Mouse (Mus musculus) hindbrain, embryonic 13.5 days (tissue): Measurements from ENCODE around the gene Tmem177. TPM values are rescaled to one million over a fixed set of nuclear protein-coding genes. Genes with fewer than 3 reads are reported as not detected.

Experiments used
- ATAC-seq: fragments of 200-750 bp; cut with Nextera tagmentation; 2 replicates; pipeline ENCODE4 v1.8.0; 2017; ENCODE audit warnings: moderate TSS enrichment; ENCODE audit not compliant: low FRiP score
- H3K27ac ChIP-seq: fragments of 300-500 bp; sonication (generic); 2 replicates; pipeline ENCODE4 v1.5.1; 2015; ENCODE audit warnings: inconsistent platforms, mild to moderate bottlenecking, moderate library complexity
- H3K27me3 ChIP-seq: fragments of 300-500 bp; sonication (generic); 2 replicates; pipeline ENCODE4 v1.6.1; 2015; ENCODE audit warnings: mild to moderate bottlenecking, inconsistent platforms
- H3K36me3 ChIP-seq: fragments of 300-500 bp; sonication (generic); 2 replicates; pipeline ENCODE4 v1.6.1; 2015; ENCODE audit warnings: mild to moderate bottlenecking, inconsistent platforms
- H3K4me1 ChIP-seq: fragments of 300-500 bp; sonication (generic); replicated peaks from 2 replicates; pipeline ENCODE4 v1.6.1; 2015; ENCODE audit warnings: inconsistent platforms
- H3K4me2 ChIP-seq: fragments of 300-500 bp; sonication (generic); 2 replicates; pipeline ENCODE4 v1.6.1; 2015; ENCODE audit warnings: inconsistent platforms, mild to moderate bottlenecking, moderate library complexity
- H3K4me3 ChIP-seq: fragments of 300-500 bp; sonication (generic); 2 replicates; pipeline ENCODE4 v1.5.1; 2015; ENCODE audit warnings: mild to moderate bottlenecking, inconsistent platforms
- H3K9ac ChIP-seq: fragments of 300-500 bp; sonication (generic); 2 replicates; pipeline ENCODE4 v1.6.1; 2015; ENCODE audit warnings: mild to moderate bottlenecking, inconsistent platforms
- H3K9me3 ChIP-seq: fragments of 300-500 bp; sonication (generic); 2 replicates; pipeline ENCODE4 v1.6.1; 2016; ENCODE audit warnings: inconsistent platforms
- WGBS: fragments of 180-500 bp; shearing (Covaris S2); methylation state at CpG from one replicate; pipeline ENCODE4 v1.1.7; 2015; 5-methylcytosine and 5-hydroxymethylcytosine counted together
- polyA plus RNA-seq: library from polyadenylated mRNA; unstranded; fragments of >200 nt; fragmentation: Nextera tagmentation; extraction: Ambion mirVana; gene quantifications from 2 replicates; pipeline ENCODE4 v1.2.1, GENCODE M21; 2015

Gene Tmem177
- polyA plus RNA-seq, 1 experiment from 2014 or later = 9.4 TPM

- ATAC-seq = no peak
- H3K9me3 ChIP-seq = no peaks in the 10 kb centered on the region
- peaks cover 25% of the 10 kb centered on the region for H3K36me3 ChIP-seq
- no peak overlapping the region for H3K4me2 ChIP-seq
- peaks cover 29% of the 10 kb centered on the region for H3K4me1 ChIP-seq
- no peak overlapping the region for H3K9ac ChIP-seq
- 61% methylated on average over 2 of the region's 2 CpGs for WGBS
- no peak overlapping the region for H3K4me3 ChIP-seq
- H3K27me3 ChIP-seq = no peaks in the 10 kb centered on the region
- peak overlapping the region; percentile 4; the same call in 1 of the 2 replicates for H3K27ac ChIP-seq
Observed at GRCm38 (mm10) chr1:119907206-119907748, 5.7 kb downstream of the Tmem177 start.

DNA sequence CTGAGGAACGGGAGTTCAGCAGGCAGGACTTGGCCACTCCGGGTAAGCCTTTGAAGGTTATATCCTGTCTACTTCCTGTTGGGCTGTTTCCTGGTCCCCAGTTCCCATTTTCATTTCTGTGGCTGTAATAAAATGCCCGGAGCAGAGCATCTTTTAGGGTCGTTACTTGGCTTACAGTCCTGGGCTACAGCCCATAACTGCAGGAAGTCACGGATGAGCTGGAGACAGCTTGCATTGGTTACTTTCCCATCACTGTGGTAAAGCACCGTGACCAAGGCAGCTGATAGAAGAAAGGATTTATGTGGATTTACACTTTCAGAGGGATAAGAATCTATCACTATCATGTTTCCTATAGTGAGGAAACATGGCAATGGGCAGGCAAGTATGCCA lies 9.8 kb downstream of the Tmem177 start:
- no peaks in the 10 kb centered on the region for H3K27me3 ChIP-seq
- H3K4me1 ChIP-seq = peaks cover 40% of the 10 kb centered on the region
- ATAC-seq = no peak
- H3K9me3 ChIP-seq = no peaks in the 10 kb centered on the region
- H3K36me3 ChIP-seq = peaks cover under 1% of the 10 kb centered on the region; the same call in 1 of the 2 replicates
- H3K4me3 ChIP-seq = no peak overlapping the region
- H3K9ac ChIP-seq = no peak overlapping the region
- peak overlapping the region; percentile 77 for H3K27ac ChIP-seq
- WGBS = 50% methylated on average over 6 of the region's 6 CpGs
- H3K4me2 ChIP-seq = no peak overlapping the region

DNA sequence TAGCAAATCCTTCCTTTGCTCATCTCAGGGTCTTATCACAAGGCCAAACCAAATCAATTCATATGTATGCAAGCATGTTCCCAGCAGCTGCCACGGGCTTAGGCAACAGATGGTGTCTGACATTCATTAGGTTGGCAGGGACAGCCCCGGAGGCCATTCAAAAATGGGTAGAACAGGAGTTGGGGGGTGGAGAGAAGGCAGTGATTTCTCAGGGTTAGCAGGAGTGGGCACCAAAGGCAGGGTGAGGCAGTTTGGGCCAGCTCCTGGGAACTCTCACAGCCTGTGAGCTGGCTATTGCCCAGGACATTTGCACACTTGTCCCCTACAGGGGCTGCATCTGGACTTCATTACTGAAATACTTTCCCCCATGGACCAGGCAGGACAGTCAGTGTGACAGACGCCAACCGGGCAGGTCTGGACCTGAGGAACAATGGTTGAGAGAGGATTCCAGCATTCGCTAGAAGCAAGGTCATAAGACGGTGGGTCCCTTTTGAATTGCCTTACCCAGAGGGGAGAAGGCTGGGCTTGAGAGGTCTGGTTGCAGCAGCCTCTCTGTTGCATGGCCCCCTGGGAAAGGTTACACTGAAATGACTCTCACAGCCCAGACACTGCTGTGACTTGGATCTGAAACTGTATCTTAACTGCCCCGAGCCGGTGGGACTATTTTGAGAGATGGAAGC lies 10.3 kb downstream of the Tmem177 start:
- H3K4me2 ChIP-seq = no peak overlapping the region
- H3K4me3 ChIP-seq = no peak overlapping the region
- peak; percentile 83 for ATAC-seq
- peaks cover 40% of the 10 kb centered on the region for H3K4me1 ChIP-seq
- WGBS = 19% methylated on average over 8 of the region's 8 CpGs
- peak overlapping the region; percentile 9; the same call in 1 of the 2 replicates for H3K9ac ChIP-seq
- no peaks in the 10 kb centered on the region for H3K9me3 ChIP-seq
- H3K36me3 ChIP-seq = no peaks in the 10 kb centered on the region
- no peaks in the 10 kb centered on the region for H3K27me3 ChIP-seq
- peak overlapping the region; percentile 77 for H3K27ac ChIP-seq

GRCm38 (mm10) chr1:119899195-119900123 lies 13.5 kb downstream of the Tmem177 start:
- Histone ChIP-seq H3K36me3 (no peaks in the 10 kb centered on the region), H3K4me2 (no peak overlapping the region), H3K9ac (peak overlapping the region; percentile 8; the same call in 1 of the 2 replicates), H3K4me3 (no peak overlapping the region), H3K27ac (peak overlapping the region; percentile 24; the same call in 1 of the 2 replicates), H3K9me3 (no peaks in the 10 kb centered on the region), H3K27me3 (no peaks in the 10 kb centered on the region), H3K4me1 (peaks cover 49% of the 10 kb centered on the region)
- ATAC-seq = peak; percentile 69
- 72% methylated on average over 11 of the region's 11 CpGs for WGBS

- H3K9me3 ChIP-seq = no peaks in the 10 kb centered on the region
- peak; percentile 16; the same call in 1 of the 2 replicates for ATAC-seq
- WGBS = 30% methylated on average over 6 of the region's 6 CpGs
Observed at GRCm38 (mm10) chr1:119894936-119895335, 18.1 kb downstream of the Tmem177 start.

DNA sequence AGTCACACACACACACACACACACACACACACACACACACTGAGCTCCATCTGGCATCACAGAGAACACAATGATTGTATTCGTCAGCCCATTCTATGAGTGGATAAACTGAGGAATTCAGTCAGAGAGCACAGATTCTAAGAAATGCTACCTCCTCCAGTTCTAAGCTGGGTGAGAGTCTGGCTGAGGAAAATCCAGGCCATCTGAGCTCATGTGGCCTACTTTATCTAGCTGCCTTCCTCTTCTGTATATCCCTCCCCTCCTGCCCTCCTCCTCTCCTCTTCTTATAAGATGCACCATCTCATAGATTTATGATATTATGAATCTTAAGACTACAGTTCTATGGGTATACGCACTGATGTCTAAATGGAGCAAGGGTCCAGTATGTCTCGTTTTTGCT lies 19.4 kb downstream of the Tmem177 start:
- WGBS = 87% methylated on average over 3 of the region's 3 CpGs
- ATAC-seq = no peak
- Histone ChIP-seq H3K27me3 (no peaks in the 10 kb centered on the region), H3K36me3 (no peaks in the 10 kb centered on the region), H3K9me3 (no peaks in the 10 kb centered on the region), H3K4me2 (no peak overlapping the region), H3K27ac (no peak overlapping the region), H3K9ac (no peak overlapping the region), H3K4me1 (peaks cover 12% of the 10 kb centered on the region; the same call in 1 of the 2 replicates), H3K4me3 (no peak overlapping the region)

More at GRCm38 (mm10) chr1:119894936-119895335, 18.1 kb downstream of the Tmem177 start:
- H3K27ac ChIP-seq = no peak overlapping the region
- no peaks in the 10 kb centered on the region for H3K27me3 ChIP-seq
- H3K4me2 ChIP-seq = no peak overlapping the region
- peaks cover 22% of the 10 kb centered on the region for H3K4me1 ChIP-seq
- H3K4me3 ChIP-seq = no peak overlapping the region
- no peak overlapping the region for H3K9ac ChIP-seq
- H3K36me3 ChIP-seq = no peaks in the 10 kb centered on the region

GRCm38 (mm10) chr1:119892933-119893332 lies 20.1 kb downstream of the Tmem177 start:
- WGBS = 80% methylated on average over 6 of the region's 6 CpGs
- Histone ChIP-seq H3K4me2 (no peak overlapping the region), H3K9me3 (no peaks in the 10 kb centered on the region), H3K36me3 (no peaks in the 10 kb centered on the region), H3K4me3 (no peak overlapping the region), H3K27ac (no peak overlapping the region), H3K9ac (no peak overlapping the region), H3K27me3 (no peaks in the 10 kb centered on the region), H3K4me1 (peaks cover 12% of the 10 kb centered on the region; the same call in 1 of the 2 replicates)
- no peak for ATAC-seq

GRCm38 (mm10) chr1:119891865-119892264 lies 21.1 kb downstream of the Tmem177 start:
- whole genome bisulfite sequencing = 66% methylated on average over 4 of the region's 4 CpGs
- Histone ChIP-seq H3K4me1 (peaks cover 12% of the 10 kb centered on the region; the same call in 1 of the 2 replicates), H3K27ac (no peak overlapping the region), H3K4me2 (no peak overlapping the region), H3K4me3 (no peak overlapping the region), H3K9ac (no peak overlapping the region), H3K36me3 (no peaks in the 10 kb centered on the region), H3K9me3 (no peaks in the 10 kb centered on the region), H3K27me3 (no peaks in the 10 kb centered on the region)
- ATAC-seq = no peak

- Histone ChIP-seq H3K27me3 (no peaks in the 10 kb centered on the region), H3K9ac (no peak overlapping the region), H3K27ac (no peak overlapping the region), H3K4me3 (no peak overlapping the region), H3K4me2 (no peak overlapping the region), H3K9me3 (no peaks in the 10 kb centered on the region), H3K4me1 (peaks cover 12% of the 10 kb centered on the region; the same call in 1 of the 2 replicates), H3K36me3 (no peaks in the 10 kb centered on the region)
- ATAC-seq = no peak
- 95% methylated on average over 9 of the region's 9 CpGs for WGBS
Observed at GRCm38 (mm10) chr1:119891149-119891548, 21.9 kb downstream of the Tmem177 start.

- Histone ChIP-seq H3K4me1 (no peaks in the 10 kb centered on the region), H3K4me3 (no peak overlapping the region), H3K27ac (no peak overlapping the region), H3K36me3 (no peaks in the 10 kb centered on the region), H3K4me2 (no peak overlapping the region), H3K27me3 (no peaks in the 10 kb centered on the region), H3K9ac (no peak overlapping the region), H3K9me3 (no peaks in the 10 kb centered on the region)
- ATAC-seq = no peak
- WGBS = 88% methylated on average over 16 of the region's 16 CpGs
Observed at GRCm38 (mm10) chr1:119889347-119889746, 23.7 kb downstream of the Tmem177 start.

GRCm38 (mm10) chr1:119886320-119886719 lies 26.7 kb downstream of the Tmem177 start:
- no peaks in the 10 kb centered on the region for H3K4me1 ChIP-seq
- no peaks in the 10 kb centered on the region for H3K36me3 ChIP-seq
- no peak overlapping the region for H3K4me2 ChIP-seq
- H3K9me3 ChIP-seq = no peaks in the 10 kb centered on the region
- ATAC-seq = no peak
- H3K4me3 ChIP-seq = no peak overlapping the region
- 76% methylated on average over 7 of the region's 7 CpGs for WGBS
- H3K27me3 ChIP-seq = no peaks in the 10 kb centered on the region
- no peak overlapping the region for H3K27ac ChIP-seq
- no peak overlapping the region for H3K9ac ChIP-seq

- Histone ChIP-seq H3K27ac (no peak overlapping the region), H3K9ac (no peak overlapping the region), H3K4me1 (no peaks in the 10 kb centered on the region), H3K9me3 (no peaks in the 10 kb centered on the region), H3K27me3 (no peaks in the 10 kb centered on the region), H3K36me3 (no peaks in the 10 kb centered on the region), H3K4me2 (no peak overlapping the region), H3K4me3 (no peak overlapping the region)
- no peak for ATAC-seq
- WGBS = 88% methylated on average over 3 of the region's 3 CpGs
Observed at GRCm38 (mm10) chr1:119884272-119884671, 28.7 kb downstream of the Tmem177 start.
